Mouse (Mus musculus): ENCODE measurements at regions not wholly inside any gene's neighbourhood (a gene's known extent, or its start where the extent isn't known, plus 50 kb on each side); places are given as distances from the start of the nearest gene placed in this dataset.
"Not testable (repeated sequence)": the region's sequence is repeated elsewhere in the genome, so short reads cannot be mapped to it uniquely, and the experiment has no call there.

DNA sequence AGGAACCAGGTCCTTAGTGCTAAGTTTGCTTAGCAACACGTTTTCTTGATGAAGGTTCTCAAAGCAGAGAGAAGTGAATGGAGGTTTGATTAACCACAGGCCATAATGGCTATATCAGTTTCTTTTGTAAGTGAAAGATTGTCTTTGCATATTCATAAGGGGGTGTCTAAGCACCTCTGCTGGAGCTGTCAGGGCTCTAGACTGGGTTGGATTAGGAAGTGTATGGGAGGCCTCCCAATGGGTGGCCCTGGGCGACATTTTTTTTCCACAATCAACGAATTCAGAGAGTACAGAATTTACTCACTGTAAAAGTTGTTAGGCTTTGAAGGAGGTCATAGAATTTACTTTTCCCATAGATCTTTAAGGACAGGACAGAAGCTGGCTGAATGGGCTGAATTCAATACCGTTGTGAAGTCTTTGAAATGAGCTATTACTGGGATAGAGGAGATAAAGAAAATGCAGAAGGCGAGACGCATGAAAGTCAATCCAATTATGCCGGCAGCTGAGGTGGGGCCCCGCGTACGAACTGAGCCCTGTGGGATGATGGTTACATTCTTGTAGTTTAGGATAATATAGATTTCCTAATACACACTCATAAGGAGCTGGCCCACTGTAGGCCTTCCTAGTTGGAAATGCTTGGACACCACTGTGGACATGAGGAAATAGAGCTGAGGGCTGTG is 268.4 kb upstream of the Ubash3b start:
- no peak for ATAC-seq

DNA sequence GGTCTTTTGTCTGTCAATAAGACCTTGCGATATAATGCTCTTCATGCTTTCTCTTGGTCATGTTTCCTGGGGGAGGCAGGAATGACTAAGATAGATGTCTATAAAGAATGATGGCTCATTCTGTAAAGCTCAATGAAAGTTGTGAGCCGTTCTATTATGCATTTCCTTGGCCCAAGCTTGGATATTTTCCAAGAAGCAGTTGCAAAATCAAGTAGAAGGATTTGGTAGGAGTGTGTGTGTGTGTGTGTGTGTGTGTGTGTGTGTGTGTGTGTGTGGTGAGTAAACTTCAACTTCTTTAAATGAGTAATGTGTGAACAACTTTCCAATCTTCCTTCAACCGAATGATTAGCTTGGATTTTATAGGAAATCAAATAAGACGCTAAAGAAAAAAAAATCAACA is 267.7 kb upstream of the Ubash3b start:
- ATAC-seq: no peak

DNA sequence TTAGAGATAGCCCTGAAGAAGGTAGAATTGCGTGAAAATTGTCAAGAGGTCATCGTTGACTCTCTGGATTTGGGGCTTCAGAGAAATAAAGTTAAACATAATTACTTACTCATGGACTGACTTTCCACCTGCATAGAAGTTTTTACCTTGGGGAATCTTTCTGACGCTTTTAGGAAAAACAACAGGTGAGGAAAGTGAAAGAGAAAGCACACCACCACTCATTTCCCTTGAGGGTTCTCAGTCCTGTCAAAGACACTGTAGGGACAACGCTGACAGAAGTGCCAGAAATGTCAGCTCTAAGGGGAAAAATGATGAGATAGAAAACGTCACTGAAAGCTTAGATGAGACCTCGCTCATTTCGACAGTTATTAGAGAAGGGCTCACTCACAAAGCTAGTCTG is 265.2 kb upstream of the Ubash3b start:
- no peak for ATAC-seq

DNA sequence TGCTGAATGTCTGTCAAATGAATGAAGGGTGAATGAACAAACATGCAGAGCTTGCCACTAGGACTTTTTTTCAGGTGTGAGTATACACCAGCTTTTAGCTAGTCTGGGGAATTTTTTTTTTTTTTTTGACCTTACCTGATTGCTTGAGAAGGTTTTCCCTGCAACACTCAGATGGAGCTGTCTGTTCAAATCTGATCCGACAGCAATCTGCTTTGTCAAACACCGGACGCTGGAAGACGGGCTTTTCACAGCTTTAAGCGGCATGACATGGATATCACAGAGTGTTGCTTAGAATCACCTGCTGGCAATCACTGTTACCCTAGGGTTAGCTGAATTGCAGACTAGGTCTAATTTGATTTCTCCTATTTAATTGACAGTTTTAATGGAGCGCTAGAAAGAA is 263.7 kb upstream of the Ubash3b start:
- ATAC-seq: no peak

DNA sequence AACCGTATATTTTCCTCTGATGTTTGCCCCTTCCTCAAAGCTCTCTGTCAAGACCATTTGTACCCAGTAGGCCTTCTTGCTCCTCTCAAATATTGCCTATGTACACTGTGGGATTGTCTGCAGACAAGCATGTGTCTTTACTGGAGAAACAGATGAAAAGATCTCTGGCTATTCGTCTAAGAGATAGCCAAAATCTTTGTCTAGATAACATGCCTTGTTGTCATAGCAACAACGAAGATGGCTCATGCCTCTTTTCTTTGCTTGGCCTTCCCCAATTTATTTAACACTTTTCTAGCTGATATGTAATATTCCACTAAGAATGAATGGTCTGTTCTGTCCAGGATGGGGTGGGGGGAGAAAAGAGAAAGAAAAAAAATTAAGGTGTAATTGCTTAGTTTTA is 252.3 kb upstream of the Ubash3b start:
- no peak for ATAC-seq

DNA sequence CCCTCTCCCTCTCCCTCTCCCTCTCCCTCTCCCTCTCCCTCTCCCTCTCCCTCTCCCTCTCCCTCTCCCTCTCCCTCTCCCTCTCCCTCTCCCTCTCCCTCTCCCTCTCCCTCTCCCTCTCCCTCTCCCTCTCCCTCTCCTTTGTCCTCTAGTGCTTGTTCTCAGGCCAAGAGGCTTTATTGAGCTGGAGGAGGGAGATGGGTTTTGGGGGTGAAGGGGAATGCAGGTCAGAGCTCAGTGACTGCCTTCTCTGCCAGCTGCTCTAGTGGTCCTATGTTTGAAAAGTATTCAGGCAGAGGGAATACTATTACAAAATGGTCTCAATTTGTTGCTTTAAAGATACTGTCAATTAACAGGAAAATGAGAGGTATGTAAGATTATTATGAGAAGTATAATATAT is 251.6 kb upstream of the Ubash3b start:
- not testable (repeated sequence) for ATAC-seq

DNA sequence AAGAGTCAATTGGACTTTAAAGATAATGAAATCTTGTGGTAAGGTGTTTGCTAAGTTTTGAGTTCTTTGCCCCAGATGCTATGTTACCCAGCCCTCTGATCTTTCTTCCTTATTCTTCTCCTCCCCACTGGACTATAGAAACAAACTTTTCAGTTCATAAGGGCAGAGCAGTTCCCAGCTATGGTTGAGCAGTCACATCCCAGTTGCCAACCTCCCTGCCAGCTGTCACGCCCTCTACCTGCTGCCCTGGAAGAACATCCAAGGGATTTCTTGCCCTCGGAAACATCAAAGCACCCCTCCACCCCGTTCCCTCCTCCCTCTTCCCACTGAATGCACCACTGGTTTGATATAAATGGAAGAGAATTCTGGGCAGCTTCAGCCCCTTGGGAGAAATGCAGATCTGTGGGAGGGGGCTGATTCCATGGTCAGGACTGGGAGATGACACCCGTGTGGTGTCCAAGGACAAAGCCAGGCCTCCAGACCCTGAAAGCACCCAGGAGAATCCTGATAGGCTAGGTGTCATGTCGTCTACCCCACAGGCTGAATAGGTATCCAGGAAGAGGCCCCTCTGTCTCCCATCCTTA is 250.8 kb upstream of the Ubash3b start:
- ATAC-seq: no peak

DNA sequence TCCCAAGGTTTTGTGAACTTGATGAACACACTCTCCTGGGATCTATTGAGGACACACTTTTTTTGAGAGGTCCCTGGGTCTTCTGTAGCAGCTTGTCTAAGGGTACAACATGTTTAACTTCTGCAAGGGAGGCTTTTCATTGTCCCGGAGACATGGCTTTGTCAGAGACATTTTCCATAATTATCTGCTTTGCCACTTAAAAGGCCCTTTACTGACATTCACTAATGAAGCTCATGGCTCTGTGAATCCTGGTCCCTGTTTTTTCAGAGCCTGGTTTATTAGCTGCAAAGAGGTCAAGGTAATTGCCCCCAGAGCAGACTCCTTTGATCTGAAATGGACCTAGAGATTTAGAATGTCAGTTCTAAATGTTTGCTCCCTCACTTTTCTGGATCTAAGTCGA is 246.8 kb upstream of the Ubash3b start:
- ATAC-seq: no peak

DNA sequence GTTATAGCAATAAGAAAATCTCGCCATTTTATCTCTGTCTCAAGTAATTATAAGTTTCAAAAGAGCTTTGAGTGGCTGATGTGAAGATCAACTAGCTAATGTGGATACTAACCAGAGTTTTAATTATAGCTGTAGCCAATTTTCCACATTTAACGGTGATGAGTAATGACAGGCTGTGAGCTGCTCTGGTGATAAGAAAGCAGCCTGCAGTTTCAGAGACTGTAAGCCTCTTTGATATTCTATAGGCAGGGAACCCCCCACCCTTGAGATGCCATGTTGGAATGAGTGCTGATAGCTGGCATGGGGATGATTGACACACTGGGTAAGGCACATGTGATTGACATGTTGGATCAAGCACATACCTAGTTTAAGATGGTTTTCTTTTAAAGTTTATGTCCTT is 245.6 kb upstream of the Ubash3b start:
- no peak for ATAC-seq

DNA sequence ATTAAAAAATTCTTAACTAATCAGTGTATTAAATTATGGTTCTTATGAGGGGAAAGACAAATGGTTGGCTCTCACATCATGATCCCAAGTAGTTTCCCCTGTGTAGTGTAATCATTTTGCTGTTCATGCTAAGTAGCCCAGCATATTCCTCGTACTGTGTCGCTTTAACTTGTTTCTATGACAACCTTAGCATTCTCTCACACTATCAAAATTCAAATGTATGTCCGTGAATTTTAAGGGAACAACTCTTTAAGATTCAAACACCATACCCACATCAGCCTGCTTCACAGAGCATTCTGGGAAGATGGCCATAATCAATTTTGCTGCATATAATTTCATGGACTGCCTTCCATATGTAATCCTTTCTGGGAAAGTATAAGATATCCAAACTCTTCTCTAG is 241.4 kb upstream of the Ubash3b start:
- no peak for ATAC-seq

DNA sequence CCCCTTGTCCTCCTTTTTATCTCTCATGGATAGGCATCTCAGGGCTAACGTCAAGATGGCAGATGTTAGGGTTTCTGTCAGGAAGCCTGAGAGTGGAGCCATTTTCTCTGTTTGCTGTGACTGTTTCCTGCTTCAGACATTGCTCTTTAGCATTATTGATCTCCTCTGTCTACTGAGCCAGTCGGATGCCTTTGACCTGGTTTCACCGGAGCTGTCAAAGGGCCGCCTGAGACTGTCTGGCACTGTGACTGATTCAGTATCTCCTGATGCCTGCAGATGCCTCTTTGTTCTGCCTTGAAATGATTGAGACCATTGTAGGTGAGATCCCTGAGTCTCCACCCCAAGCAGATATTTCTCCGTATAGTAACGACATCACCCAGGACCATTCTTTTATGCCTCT is 239.5 kb upstream of the Ubash3b start:
- no peak for ATAC-seq

DNA sequence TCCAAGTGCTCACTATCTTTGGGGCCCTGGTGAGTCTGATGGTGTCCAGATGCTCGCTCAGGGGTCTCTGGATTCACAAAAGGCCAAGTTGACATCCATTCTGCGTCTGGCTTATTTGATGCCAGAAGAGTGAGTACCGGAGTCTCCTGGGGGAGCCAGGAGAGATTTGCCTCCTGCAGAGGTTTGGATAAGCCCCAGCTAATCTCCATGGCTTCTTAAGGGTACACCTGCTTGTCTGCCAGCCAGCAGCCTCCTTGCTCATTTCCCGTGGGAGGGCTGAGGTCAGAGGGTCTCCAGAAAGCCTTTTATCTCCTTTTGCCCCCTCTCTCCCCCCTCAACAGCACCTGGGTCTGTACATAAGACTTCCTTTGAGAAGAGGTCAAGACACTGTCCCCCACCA is 234.0 kb upstream of the Ubash3b start:
- no peak for ATAC-seq

DNA sequence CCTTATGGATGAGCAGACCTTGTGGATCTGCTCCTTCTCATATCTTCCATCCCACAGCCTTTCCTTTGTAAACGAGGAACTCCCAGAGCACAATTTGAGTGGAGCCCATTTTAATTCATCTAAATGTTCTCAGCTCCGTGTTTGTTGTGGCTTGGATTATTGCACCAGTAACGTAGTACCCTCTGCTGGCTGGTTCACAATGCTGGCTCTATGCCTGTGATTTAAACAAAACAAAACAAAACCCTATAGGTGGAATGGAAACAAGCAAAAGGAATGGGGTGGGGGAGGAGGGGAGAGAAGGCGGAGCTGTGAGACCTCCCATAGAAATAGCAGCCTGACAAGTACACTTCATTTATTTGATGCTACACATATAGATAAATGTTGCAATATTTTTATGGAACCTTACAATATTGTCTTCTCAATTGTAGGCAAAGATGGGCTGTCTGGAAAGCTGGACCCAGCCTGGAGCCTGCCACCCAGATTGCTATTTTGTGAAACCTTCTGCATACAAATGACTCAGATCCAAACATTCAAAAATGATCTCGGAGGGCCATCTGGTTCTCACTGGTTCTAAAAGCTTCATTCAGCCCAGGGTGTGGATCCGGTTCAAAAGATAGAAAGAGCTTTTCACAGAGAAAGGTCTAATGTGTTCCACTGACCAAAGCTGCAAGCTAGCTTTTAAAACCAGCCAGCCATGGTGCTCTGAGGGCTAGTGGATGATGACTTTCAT is 230.3 kb upstream of the Ubash3b start:
- ATAC-seq: no peak

DNA sequence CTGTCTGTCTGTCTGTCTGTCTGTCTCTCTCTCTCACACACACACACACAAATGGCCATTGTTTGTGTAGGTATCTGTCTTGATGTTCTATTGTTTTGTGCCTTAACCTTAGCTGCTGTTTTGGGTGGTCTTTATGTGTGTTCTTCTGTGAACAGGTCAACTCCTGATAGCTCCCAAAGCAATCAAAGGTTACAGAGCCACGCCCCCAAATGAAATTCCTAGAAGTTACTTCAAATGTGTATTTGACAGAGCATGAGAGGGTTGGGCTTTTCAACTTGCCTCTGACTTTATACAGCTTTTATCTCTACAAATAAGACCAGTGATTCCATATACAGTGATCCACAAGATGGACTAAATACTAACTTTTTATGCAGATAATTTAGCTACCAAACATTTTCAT is 217.8 kb upstream of the Ubash3b start:
- no peak for ATAC-seq

DNA sequence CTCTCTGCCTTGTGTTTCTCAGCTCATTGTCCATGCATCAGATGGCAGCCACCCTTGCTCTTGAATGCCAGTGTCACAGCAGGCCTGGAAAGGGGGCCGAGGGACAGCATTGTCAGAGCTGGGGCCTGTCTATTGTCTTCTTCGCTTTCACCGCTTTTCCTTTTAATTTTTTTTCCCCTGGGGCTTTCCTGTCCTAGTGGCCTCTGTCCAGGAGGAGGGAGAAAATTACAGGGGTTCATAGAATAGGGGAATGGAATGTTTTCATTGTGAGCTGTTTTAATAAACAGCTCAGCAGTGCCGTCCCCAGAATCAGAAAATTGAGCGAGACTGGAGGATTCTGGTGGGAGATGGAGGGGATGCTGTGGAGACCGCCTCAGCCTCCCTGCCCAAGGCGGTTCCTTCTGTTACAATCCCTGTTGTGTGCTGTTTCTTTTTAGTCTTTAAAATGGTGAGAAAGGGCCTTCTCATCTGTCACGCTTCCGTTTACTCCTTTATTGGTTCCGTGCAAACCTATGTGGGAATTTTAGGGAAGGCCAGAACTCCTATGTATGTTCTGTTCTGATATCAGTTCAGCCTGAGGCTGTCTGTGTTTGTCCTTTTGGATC is 217.2 kb upstream of the Ubash3b start:
- ATAC-seq: no peak

DNA sequence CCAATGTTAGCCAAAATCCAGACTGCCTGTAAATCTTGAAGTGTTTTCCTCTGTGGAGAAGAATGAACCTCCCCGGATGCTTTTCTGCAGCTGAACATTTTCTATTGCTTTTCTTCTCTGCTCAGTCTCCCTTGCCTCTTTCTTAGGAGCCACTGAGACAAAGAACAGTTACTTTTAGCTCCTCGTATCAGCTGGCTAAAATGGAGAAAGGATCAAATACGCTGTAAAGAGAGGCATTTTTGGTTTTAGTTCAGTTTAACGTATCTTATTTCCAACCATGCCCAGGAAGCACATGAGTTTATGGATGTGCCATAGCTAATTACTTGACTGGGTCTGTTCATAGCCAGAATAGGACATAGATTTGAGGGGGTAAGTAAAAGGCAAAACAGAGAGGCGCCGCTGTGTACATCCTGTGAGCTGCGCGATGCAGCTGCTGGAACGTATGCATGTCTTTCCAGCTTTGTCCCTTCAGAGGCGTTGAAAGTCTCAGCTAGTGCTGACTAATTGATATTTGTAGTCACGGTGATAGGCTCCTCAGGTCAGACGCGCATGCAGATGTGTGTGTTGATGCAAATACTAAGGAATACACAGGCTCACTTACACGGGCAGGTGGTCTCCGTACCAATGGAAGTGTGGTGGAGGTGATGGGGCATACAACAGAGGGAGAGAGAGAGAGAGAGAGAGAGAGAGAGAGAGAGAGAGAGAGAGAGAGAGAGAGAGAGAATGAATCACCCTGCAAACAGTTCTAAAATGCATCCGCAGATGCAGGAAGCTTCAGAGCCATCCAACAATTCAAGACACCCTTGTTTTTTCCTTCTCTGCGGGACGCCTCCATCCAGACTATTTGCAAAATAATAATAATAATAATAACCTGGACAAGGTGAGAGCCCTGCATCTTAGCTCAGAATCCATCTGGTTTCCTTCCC is 216.5 kb upstream of the Ubash3b start:
- no peak for ATAC-seq

DNA sequence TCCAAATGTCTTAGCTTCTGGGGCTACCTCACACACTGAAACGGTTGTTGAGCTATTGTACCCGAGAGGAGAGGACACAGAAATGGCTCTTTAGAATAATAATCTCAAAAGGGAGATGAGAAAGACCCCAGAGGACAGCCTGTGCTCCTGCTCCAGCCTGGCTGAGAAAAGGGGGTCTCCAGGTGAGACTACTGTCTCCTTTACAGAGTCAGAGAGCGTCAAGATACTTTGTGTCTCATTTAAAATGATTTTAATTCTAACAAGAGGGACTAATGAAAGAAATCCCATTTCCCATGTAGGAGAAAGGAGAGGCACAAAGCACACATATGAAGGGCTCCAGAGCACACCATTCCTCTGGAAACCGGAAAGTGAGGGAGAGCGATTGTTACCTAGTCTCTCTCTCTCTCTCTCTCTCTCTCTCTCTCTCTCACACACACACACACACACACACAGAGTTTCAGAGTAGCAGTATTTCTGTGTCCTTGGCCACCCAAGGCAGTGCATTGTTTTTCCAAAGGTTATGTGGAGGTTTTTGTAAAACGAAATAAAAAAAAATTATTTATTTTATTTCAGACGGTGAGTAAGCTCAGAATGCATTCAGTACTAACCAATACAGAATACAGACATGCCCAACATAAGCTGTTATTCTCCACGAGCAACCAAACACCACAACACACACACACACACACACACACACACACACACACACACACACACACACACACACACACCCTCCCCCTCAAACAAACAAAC is 215.6 kb upstream of the Ubash3b start:
- no peak for ATAC-seq

DNA sequence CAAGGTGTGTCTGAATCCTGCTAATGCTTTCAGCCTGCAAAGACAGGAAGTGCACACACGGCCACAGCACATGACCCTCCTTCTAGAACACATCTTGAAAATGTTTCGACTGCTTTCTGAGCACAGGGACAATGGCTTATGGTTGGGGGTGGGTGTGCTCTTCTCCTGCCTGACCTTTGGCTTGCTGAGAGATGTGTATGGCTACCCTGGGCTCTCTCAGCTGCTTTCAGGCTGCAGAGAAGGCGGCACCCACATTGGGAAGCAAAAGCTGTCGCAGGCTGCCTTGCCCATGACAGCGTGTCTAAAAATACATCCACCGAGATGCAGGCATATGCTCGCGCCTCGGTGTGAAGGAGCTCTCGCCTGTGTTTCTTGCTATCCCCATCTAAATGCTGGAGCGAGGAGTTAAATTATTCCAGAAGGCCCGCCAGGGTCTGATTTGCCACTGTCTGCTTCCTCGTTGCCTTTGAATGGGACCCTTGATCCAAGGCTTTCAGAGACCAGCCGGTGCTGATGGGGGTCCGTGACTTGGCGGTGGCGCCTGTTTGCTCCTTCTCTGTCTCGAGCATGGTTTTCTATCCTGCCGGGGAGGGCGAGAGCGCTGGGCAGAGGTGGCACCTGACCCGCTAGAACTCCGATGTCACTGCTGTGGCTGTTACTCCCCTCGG is 214.6 kb upstream of the Ubash3b start:
- no peak for ATAC-seq

DNA sequence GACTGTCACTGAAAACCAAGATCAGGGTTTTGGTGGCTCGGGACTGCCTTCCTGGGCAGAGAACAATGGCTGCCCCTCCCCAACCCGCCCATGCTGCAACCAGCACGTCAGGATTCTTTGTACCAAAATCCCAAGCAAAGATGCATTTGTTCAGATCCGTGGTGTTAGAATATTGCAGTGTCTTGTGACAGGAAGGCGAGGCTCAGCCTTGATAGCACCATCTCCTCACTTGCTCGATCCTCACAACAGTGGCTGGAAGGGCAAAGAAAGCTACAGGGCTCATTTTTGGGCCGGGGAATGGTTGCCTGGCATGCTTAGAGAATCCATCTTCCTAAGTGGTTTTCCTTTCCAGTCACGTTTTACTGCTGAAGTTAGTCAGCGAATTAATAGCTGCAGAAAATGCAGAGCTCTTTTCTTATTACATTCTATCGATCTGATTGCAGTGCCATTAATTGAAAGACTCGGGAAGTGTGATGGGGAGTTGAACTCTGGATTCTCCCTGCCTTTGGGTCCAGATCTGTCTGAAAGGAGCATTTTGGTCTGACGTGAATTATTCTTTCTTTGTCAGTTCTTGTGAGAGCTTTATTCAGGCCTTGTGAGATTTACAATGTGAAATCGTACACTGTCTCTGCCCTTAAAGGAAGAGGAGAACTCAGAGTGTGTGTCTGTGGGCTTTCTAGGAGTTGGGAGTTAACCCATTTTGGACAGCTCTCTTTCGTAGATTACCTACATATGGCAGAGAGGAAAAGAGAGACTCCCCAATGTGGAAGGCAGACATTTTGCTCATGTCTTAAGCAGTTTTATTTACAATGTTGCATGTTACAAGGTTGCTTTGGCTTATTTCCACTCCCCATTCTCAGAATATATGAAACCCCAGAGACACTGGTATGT is 213.3 kb upstream of the Ubash3b start:
- no peak for ATAC-seq

DNA sequence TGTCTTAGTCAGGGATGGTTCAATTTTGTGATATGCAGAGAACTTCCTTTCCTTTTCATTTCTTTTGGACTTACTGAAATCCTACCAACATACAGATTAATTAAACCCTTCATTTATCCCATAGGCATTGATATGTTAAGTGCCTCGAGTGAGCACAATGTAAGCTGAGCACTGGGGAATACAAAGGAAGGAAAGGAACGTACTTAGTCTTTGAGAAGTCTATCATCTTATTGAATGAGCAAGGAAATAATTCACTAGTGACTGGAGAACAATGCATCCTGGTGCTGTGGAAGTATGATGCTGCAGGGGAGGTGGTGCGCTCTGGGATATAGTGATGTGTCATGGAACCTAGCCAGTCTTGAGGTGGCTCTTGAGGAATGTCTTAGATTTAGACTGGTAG is 204.9 kb upstream of the Ubash3b start:
- no peak for ATAC-seq

All from inflammation-experienced regulatory T-cells, adult 6 months (primary cell).